Mouse (Mus musculus) cerebellum, adult (tissue): ENCODE data around the gene U2af1.

Source experiments
- ATAC-seq: cut with Nextera tagmentation; 2 replicates; pipeline ENCODE4 v1.9.2; 2017; ENCODE audit warnings: mild to moderate bottlenecking, moderate library complexity, mixed read lengths; ENCODE audit not compliant: insufficient number of reproducible peaks, low FRiP score, low TSS enrichment

Gene U2af1

GRCm38 (mm10) chr17:31664760-31665159 lies 6.1 kb upstream of the U2af1 start:
- peak; percentile 74; the same call in 1 of the 2 replicates for ATAC-seq

GRCm38 (mm10) chr17:31662855-31663254 lies 4.2 kb upstream of the U2af1 start:
- ATAC-seq, result no peak

- no peak for ATAC-seq
Observed at GRCm38 (mm10) chr17:31660661-31661250, 2.1 kb upstream of the U2af1 start.

- no peak for ATAC-seq
Observed at GRCm38 (mm10) chr17:31658136-31658467, 590 bp downstream of the U2af1 start.

- no peak for ATAC-seq
Observed at GRCm38 (mm10) chr17:31657141-31657983, 1.3 kb downstream of the U2af1 start.

- no peak for ATAC-seq
Observed at GRCm38 (mm10) chr17:31656682-31657081, 2.0 kb downstream of the U2af1 start.

- ATAC-seq, result no peak
Observed at GRCm38 (mm10) chr17:31655366-31655765, 3.3 kb downstream of the U2af1 start.

- ATAC-seq, result no peak
Observed at GRCm38 (mm10) chr17:31653277-31653676, 5.4 kb downstream of the U2af1 start.

- no peak for ATAC-seq
Observed at GRCm38 (mm10) chr17:31652152-31652551, 6.5 kb downstream of the U2af1 start.

- ATAC-seq, result no peak
Observed at GRCm38 (mm10) chr17:31646199-31647002, 12.3 kb downstream of the U2af1 start.

- no peak for ATAC-seq
Observed at GRCm38 (mm10) chr17:31642913-31643312, 15.8 kb downstream of the U2af1 start.

- no peak for ATAC-seq
Observed at GRCm38 (mm10) chr17:31642331-31642730, 16.4 kb downstream of the U2af1 start.

- no peak for ATAC-seq
Observed at GRCm38 (mm10) chr17:31639651-31640050, 19.0 kb downstream of the U2af1 start.

- no peak for ATAC-seq
Observed at GRCm38 (mm10) chr17:31637866-31638570, 20.7 kb downstream of the U2af1 start.

GRCm38 (mm10) chr17:31636942-31637811 lies 21.5 kb downstream of the U2af1 start, which contains the start of gene Cbs:
Cbs (minus strand) TSS chr17:31637238.
- ATAC-seq, result no peak

GRCm38 (mm10) chr17:31636277-31636941 lies 22.3 kb downstream of the U2af1 start:
- ATAC-seq, result no peak

- ATAC-seq, result no peak
Observed at GRCm38 (mm10) chr17:31635781-31636180, 22.9 kb downstream of the U2af1 start.

GRCm38 (mm10) chr17:31634896-31635295 lies 23.8 kb downstream of the U2af1 start:
- ATAC-seq, result no peak

GRCm38 (mm10) chr17:31633007-31633406 lies 25.7 kb downstream of the U2af1 start:
- ATAC-seq, result no peak
